Mouse (Mus musculus) layer of hippocampus, adult 8-10 months (tissue): ENCODE data around the gene Tmed1. TPM values are rescaled to one million over a fixed set of nuclear protein-coding genes. Genes with fewer than 3 reads are reported as not detected.
"Not testable (repeated sequence)": the region's sequence is repeated elsewhere in the genome, so short reads cannot be mapped to it uniquely, and the experiment has no call there.

ENCODE experiments used
- DNase-seq, 2 experiments: peaks; one replicate each; pipeline ENCODE4 v3.0.0; 2022; ENCODE audit warnings: low spot score in 2 of 2
- microRNA-seq, 2 experiments: library from miRNA; unstranded; fragments of <30 nt; microRNA quantifications; one replicate each; pipeline ENCODE4 v1.2.0; 2022
- total RNA-seq, 4 experiments: library from RNA; stranded (reverse); gene quantifications; 2 replicates each; pipeline ENCODE4 v1.2.4; 2022

Tmed1 gene
- total RNA-seq, 4 experiments from 2014 or later: 10.2 to 16.2 (median 13.8) TPM

GRCm38 (mm10) chr9:21477707-21478106 lies 32.3 kb downstream of the Tmed1 start:
- no peak for DNase-seq

GRCm38 (mm10) chr9:21472913-21473312 lies 37.1 kb downstream of the Tmed1 start:
- DNase-seq: no peak

- peak in 1 of 2 experiments; percentile 51 for DNase-seq
Observed at GRCm38 (mm10) chr9:21469032-21470024, 40.7 kb downstream of the Tmed1 start.

GRCm38 (mm10) chr9:21464565-21464928 lies 45.5 kb downstream of the Tmed1 start:
- not testable (repeated sequence) for DNase-seq

- DNase-seq: no peak
Observed at GRCm38 (mm10) chr9:21463766-21464564, 46.1 kb downstream of the Tmed1 start.

- DNase-seq: no peak
Observed at GRCm38 (mm10) chr9:21463138-21463590, 46.9 kb downstream of the Tmed1 start.

- DNase-seq: no peak
Observed at GRCm38 (mm10) chr9:21460400-21460940, 49.6 kb downstream of the Tmed1 start.

- DNase-seq: no peak
Observed at GRCm38 (mm10) chr9:21458821-21459220, 51.2 kb downstream of the Tmed1 start.

Small RNAs within 50 kb of the gene (microRNA-seq; reads per million reads assigned to microRNA genes)
- gene Mir199a-1: 0 reads per million in 2 experiments

Other genes starting within 250 kb of the Tmed1 start
- gene Atg4d, start 245.0 kb downstream of the Tmed1 start, total RNA-seq: 10 to 100 TPM; 37.3 to 45.0 (median 38.1) TPM
- 10 to 100 TPM; 43.2 to 48.9 (median 44.5) TPM for gene Kri1, start 222.3 kb downstream of the Tmed1 start, total RNA-seq
- gene Cdkn2d, start 218.8 kb downstream of the Tmed1 start, total RNA-seq: 10 to 100 TPM; 48.8 to 61.6 (median 55.9) TPM
- gene Ap1m2, start 197.9 kb downstream of the Tmed1 start, total RNA-seq: 1 to 10 TPM in 3 of 4 experiments, under 1 TPM in 1; 0.35 to 2.0 (median 1.6) TPM
- 10 to 100 TPM; 55.2 to 74.2 (median 64.7) TPM for gene Slc44a2, start 189.6 kb downstream of the Tmed1 start, total RNA-seq
- gene Ilf3, start 142.4 kb downstream of the Tmed1 start, total RNA-seq: 100 to 1,000 TPM in 3 of 4 experiments, 10 to 100 TPM in 1; 95.4 to 113 (median 103) TPM
- 10 to 100 TPM; 28.5 to 41.7 (median 36.6) TPM for gene Qtrt1, start 98.4 kb downstream of the Tmed1 start, total RNA-seq
- 10 to 100 TPM; 60.8 to 76.0 (median 71.2) TPM for gene Dnm2, start 85.3 kb downstream of the Tmed1 start, total RNA-seq
- gene AB124611, start 15.9 kb upstream of the Tmed1 start, total RNA-seq: under 1 TPM in 1 of 4 experiments, not detected in 3; 0.41 TPM
- gene Carm1, start 36.6 kb upstream of the Tmed1 start, total RNA-seq: 10 to 100 TPM; 77.5 to 91.0 (median 82.4) TPM
- 10 to 100 TPM; 51.6 to 64.9 (median 58.0) TPM for gene Timm29, start 82.5 kb upstream of the Tmed1 start, total RNA-seq
- gene Yipf2, start 82.6 kb upstream of the Tmed1 start, total RNA-seq: 10 to 100 TPM; 19.7 to 21.4 (median 20.6) TPM
- 100 to 1,000 TPM in 3 of 4 experiments, 10 to 100 TPM in 1; 96.5 to 108 (median 103) TPM for gene Smarca4, start 105.9 kb upstream of the Tmed1 start, total RNA-seq
- gene Ldlr, start 213.2 kb upstream of the Tmed1 start, total RNA-seq: 10 to 100 TPM; 16.7 to 38.7 (median 26.4) TPM